Mouse (Mus musculus) limb, embryonic 14.5 days (tissue): Measurements from ENCODE around the gene Myo1a. TPM values are rescaled to one million over a fixed set of nuclear protein-coding genes. Genes with fewer than 3 reads are reported as not detected.

Experiments
- ATAC-seq: fragments of 200-750 bp; cut with Nextera tagmentation; 2 replicates; pipeline ENCODE4 v1.8.0; 2017; ENCODE audit warnings: low read depth, moderate number of reproducible peaks, moderate TSS enrichment; ENCODE audit not compliant: low FRiP score
- DNase-seq: peaks from one replicate; pipeline ENCODE4 v3.0.0-alpha.2; 2015; ENCODE audit warnings: low spot score
- H3K27ac ChIP-seq: fragments of 300-500 bp; sonication (generic); replicated peaks from 2 replicates; pipeline ENCODE4 v1.5.1; 2014; ENCODE audit warnings: low read depth, mild to moderate bottlenecking, low read length, moderate library complexity, mixed read lengths
- H3K27me3 ChIP-seq: fragments of 300-500 bp; sonication (generic); 2 replicates; pipeline ENCODE4 v1.6.1; 2014; ENCODE audit warnings: low read length, mixed read lengths; ENCODE audit not compliant: control insufficient read depth, insufficient read depth
- H3K36me3 ChIP-seq: fragments of 300-500 bp; sonication (generic); 2 replicates; pipeline ENCODE4 v1.6.1; 2014; ENCODE audit warnings: mild to moderate bottlenecking, low read length, moderate library complexity, mixed read lengths; ENCODE audit not compliant: control insufficient read depth, insufficient read depth
- H3K4me1 ChIP-seq: fragments of 300-500 bp; sonication (generic); 2 replicates; pipeline ENCODE4 v1.6.1; 2014; ENCODE audit warnings: antibody characterized with exemption, low read length, mixed read lengths; ENCODE audit not compliant: control insufficient read depth, insufficient read depth
- H3K4me2 ChIP-seq: fragments of 300-500 bp; sonication (generic); replicated peaks from 2 replicates; pipeline ENCODE4 v1.6.1; 2014; ENCODE audit warnings: low read depth, mild to moderate bottlenecking, low read length, moderate library complexity; ENCODE audit not compliant: severe bottlenecking
- H3K4me3 ChIP-seq: fragments of 300-500 bp; sonication (generic); replicated peaks from 2 replicates; pipeline ENCODE4 v1.5.1; 2014; ENCODE audit warnings: low read length
- H3K9ac ChIP-seq: fragments of 300-500 bp; sonication (generic); 2 replicates; pipeline ENCODE4 v1.6.1; 2014; ENCODE audit warnings: mild to moderate bottlenecking, low read depth, low read length, moderate library complexity; ENCODE audit not compliant: severe bottlenecking
- H3K9me3 ChIP-seq: fragments of 300-500 bp; sonication (generic); 2 replicates; pipeline ENCODE4 v1.6.1; 2016; ENCODE audit warnings: low read length; ENCODE audit not compliant: control insufficient read depth
- POLR2A ChIP-seq: fragments of 200-500 bp; IDR thresholded peaks from 2 replicates; pipeline ENCODE4 v1.8.0; 2012; ENCODE audit warnings: inconsistent platforms, mild to moderate bottlenecking, moderate library complexity, borderline replicate concordance; ENCODE audit not compliant: insufficient read depth, insufficient read length; ENCODE audit errors: extremely low read depth
- WGBS: fragments of 180-500 bp; shearing (Covaris S2); extraction: QIAGEN DNeasy Blood & Tissue Kit; methylation state at CpG from one replicate; pipeline ENCODE4 v1.1.7; 2014; 5-methylcytosine and 5-hydroxymethylcytosine counted together
- polyA plus RNA-seq, 2 experiments: library from polyadenylated mRNA; depleted of rRNA in 1 of 2; stranded (reverse) in 1 of 2; unstranded in 1 of 2; fragments of >200 nt; fragmentation: Nextera tagmentation in 1 of 2; extraction: Ambion mirVana in 1 of 2; gene quantifications; 2 replicates each; pipeline versions ENCODE4 v1.2.1 to v1.2.3; 2012 to 2014

The Myo1a gene
- polyA plus RNA-seq, 2 experiments, result 0.30 to 1.7 TPM

GRCm38 (mm10) chr10:127766564-127766963 lies 61.6 kb downstream of the Myo1a start:
- no peaks in the 10 kb centered on the region for H3K36me3 ChIP-seq
- no peaks in the 10 kb centered on the region for H3K4me1 ChIP-seq
- DNase-seq (no peak), ATAC-seq (no peak)
- no peak overlapping the region for H3K9ac ChIP-seq
- no peak overlapping the region for H3K27ac ChIP-seq
- H3K4me2 ChIP-seq, result no peak overlapping the region
- TF ChIP-seq POLR2A, result no peak
- WGBS, result 71% methylated on average over 1 of the region's 1 CpGs
- H3K27me3 ChIP-seq, result no peaks in the 10 kb centered on the region
- H3K9me3 ChIP-seq, result no peaks in the 10 kb centered on the region
- no peak overlapping the region for H3K4me3 ChIP-seq

Other genes starting within 250 kb of the Myo1a start
- 33.3 and 43.2 TPM in 2 replicates for gene Stac3, start 203.5 kb upstream of the Myo1a start, polyA plus RNA-seq (2012; rRNA removed)
- 2.0 and 4.4 TPM in 2 replicates for gene Stac3, start 203.5 kb upstream of the Myo1a start, polyA plus RNA-seq (2014; fragmentation: Nextera tagmentation; extraction: Ambion mirVana)
- gene Ndufa4l2, start 190.2 kb upstream of the Myo1a start, polyA plus RNA-seq (2012; rRNA removed), result 31.7 and 36.9 TPM in 2 replicates
- gene Ndufa4l2, start 190.2 kb upstream of the Myo1a start, polyA plus RNA-seq (2014; fragmentation: Nextera tagmentation; extraction: Ambion mirVana), result 44.5 and 62.9 TPM in 2 replicates
- gene Shmt2, start 182.7 kb upstream of the Myo1a start, polyA plus RNA-seq (2012; rRNA removed), result 146 and 178 TPM in 2 replicates
- gene Shmt2, start 182.7 kb upstream of the Myo1a start, polyA plus RNA-seq (2014; fragmentation: Nextera tagmentation; extraction: Ambion mirVana), result 89.4 and 94.6 TPM in 2 replicates
- 7.2 and 9.6 TPM in 2 replicates for gene Nxph4, start 170.6 kb upstream of the Myo1a start, polyA plus RNA-seq (2012; rRNA removed)
- 17.5 and 19.9 TPM in 2 replicates for gene Nxph4, start 170.6 kb upstream of the Myo1a start, polyA plus RNA-seq (2014; fragmentation: Nextera tagmentation; extraction: Ambion mirVana)
- 261 and 271 TPM in 2 replicates for gene Lrp1, start 84.0 kb upstream of the Myo1a start, polyA plus RNA-seq (2012; rRNA removed)
- gene Lrp1, start 84.0 kb upstream of the Myo1a start, polyA plus RNA-seq (2014; fragmentation: Nextera tagmentation; extraction: Ambion mirVana), result 146 and 172 TPM in 2 replicates
- gene Stat6, start 62.2 kb upstream of the Myo1a start, polyA plus RNA-seq (2012; rRNA removed), result 30.7 and 33.5 TPM in 2 replicates
- 22.2 and 24.6 TPM in 2 replicates for gene Stat6, start 62.2 kb upstream of the Myo1a start, polyA plus RNA-seq (2014; fragmentation: Nextera tagmentation; extraction: Ambion mirVana)
- 12.3 and 13.9 TPM in 2 replicates for gene Nemp1, start 38.3 kb upstream of the Myo1a start, polyA plus RNA-seq (2012; rRNA removed)
- 9.0 and 10.2 TPM in 2 replicates for gene Nemp1, start 38.3 kb upstream of the Myo1a start, polyA plus RNA-seq (2014; fragmentation: Nextera tagmentation; extraction: Ambion mirVana)
- 64.5 and 68.3 TPM in 2 replicates for gene Nab2, start 36.6 kb upstream of the Myo1a start, polyA plus RNA-seq (2012; rRNA removed)
- gene Nab2, start 36.6 kb upstream of the Myo1a start, polyA plus RNA-seq (2014; fragmentation: Nextera tagmentation; extraction: Ambion mirVana), result 16.4 and 19.9 TPM in 2 replicates
- gene Tac2, start 19.3 kb downstream of the Myo1a start, polyA plus RNA-seq (2012; rRNA removed), result 0.58 and 15.2 TPM in 2 replicates
- 0.44 and 0.84 TPM in 2 replicates for gene Tac2, start 19.3 kb downstream of the Myo1a start, polyA plus RNA-seq (2014; fragmentation: Nextera tagmentation; extraction: Ambion mirVana)
- 10.7 and 12.5 TPM in 2 replicates for gene Zbtb39, start 34.4 kb downstream of the Myo1a start, polyA plus RNA-seq (2012; rRNA removed)
- 4.2 and 4.4 TPM in 2 replicates for gene Zbtb39, start 34.4 kb downstream of the Myo1a start, polyA plus RNA-seq (2014; fragmentation: Nextera tagmentation; extraction: Ambion mirVana)
- 0.88 and 1.4 TPM in 2 replicates for gene Gpr182, start 46.6 kb downstream of the Myo1a start, polyA plus RNA-seq (2012; rRNA removed)
- 0.39 and 0.40 TPM in 2 replicates for gene Gpr182, start 46.6 kb downstream of the Myo1a start, polyA plus RNA-seq (2014; fragmentation: Nextera tagmentation; extraction: Ambion mirVana)
- gene Rdh1, start 54.6 kb downstream of the Myo1a start, polyA plus RNA-seq (2012; rRNA removed), result 0.11 and 0.12 TPM in 2 replicates
- gene Rdh1, start 54.6 kb downstream of the Myo1a start, polyA plus RNA-seq (2014; fragmentation: Nextera tagmentation; extraction: Ambion mirVana), result 0.08 TPM in 1 of 2 replicates, not detected in the other
- gene Rdh16f1, start 54.6 kb downstream of the Myo1a start, polyA plus RNA-seq (2012; rRNA removed), result 0.15 and 0.16 TPM in 2 replicates
- gene Rdh16f1, start 54.6 kb downstream of the Myo1a start, polyA plus RNA-seq (2014; fragmentation: Nextera tagmentation; extraction: Ambion mirVana), result 0.59 TPM in 1 of 2 replicates, not detected in the other
- 0.26 and 0.33 TPM in 2 replicates for gene Rdh9, start 71.2 kb downstream of the Myo1a start, polyA plus RNA-seq (2012; rRNA removed)
- 0.30 TPM in 1 of 2 replicates, not detected in the other for gene Rdh9, start 71.2 kb downstream of the Myo1a start, polyA plus RNA-seq (2014; fragmentation: Nextera tagmentation; extraction: Ambion mirVana)
- 0.10 TPM in 1 of 2 replicates, not detected in the other for gene Rdh16, start 96.0 kb downstream of the Myo1a start, polyA plus RNA-seq (2012; rRNA removed)
- 0.06 TPM in 1 of 2 replicates, not detected in the other for gene Rdh16, start 96.0 kb downstream of the Myo1a start, polyA plus RNA-seq (2014; fragmentation: Nextera tagmentation; extraction: Ambion mirVana)
- not detected in 2 replicates for gene Rdh19, start 144.8 kb downstream of the Myo1a start, polyA plus RNA-seq (2012; rRNA removed)
- not detected in 2 replicates for gene Rdh19, start 144.8 kb downstream of the Myo1a start, polyA plus RNA-seq (2014; fragmentation: Nextera tagmentation; extraction: Ambion mirVana)
- gene Rdh16f2, start 161.3 kb downstream of the Myo1a start, polyA plus RNA-seq (2012; rRNA removed), result not detected in 2 replicates
- gene Rdh16f2, start 161.3 kb downstream of the Myo1a start, polyA plus RNA-seq (2014; fragmentation: Nextera tagmentation; extraction: Ambion mirVana), result not detected in 2 replicates
- gene Rdh7, start 183.6 kb downstream of the Myo1a start, polyA plus RNA-seq (2012; rRNA removed), result 0.05 TPM in 1 of 2 replicates, not detected in the other
- gene Rdh7, start 183.6 kb downstream of the Myo1a start, polyA plus RNA-seq (2014; fragmentation: Nextera tagmentation; extraction: Ambion mirVana), result not detected in 2 replicates
- 0.60 and 1.0 TPM in 2 replicates for gene Sdr9c7, start 193.3 kb downstream of the Myo1a start, polyA plus RNA-seq (2012; rRNA removed)
- 1.0 and 1.4 TPM in 2 replicates for gene Sdr9c7, start 193.3 kb downstream of the Myo1a start, polyA plus RNA-seq (2014; fragmentation: Nextera tagmentation; extraction: Ambion mirVana)